Mouse (Mus musculus): ENCODE results near the gene Dnase1l3.

DNA sequence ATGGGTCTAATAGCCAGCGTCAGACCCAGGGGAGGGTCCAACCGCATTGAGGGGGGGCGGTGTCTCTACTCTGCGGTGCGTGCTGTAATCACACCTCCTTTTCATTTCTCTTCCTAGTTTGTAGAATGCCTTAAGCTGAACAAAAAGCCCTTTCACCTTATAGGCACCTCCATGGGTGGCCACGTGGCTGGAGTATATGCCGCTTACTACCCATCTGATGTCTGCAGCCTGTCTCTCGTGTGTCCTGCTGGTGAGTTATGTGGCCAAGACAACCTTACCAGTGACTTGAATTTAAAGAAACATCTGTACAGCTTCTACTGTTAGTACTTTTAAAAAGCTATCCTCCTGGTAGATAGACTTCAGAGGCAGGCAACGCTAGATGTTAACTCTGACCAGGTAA is 48.2 kb upstream of the Dnase1l3 start:
- no peak for TF ChIP-seq CTCF (IDR thresholded peaks at IDR 0.05; ENCODE audit: extremely low read depth, insufficient read length, insufficient replicate concordance, low read depth, low read length)
- TF ChIP-seq POLR2A (IDR thresholded peaks at IDR 0.05; ENCODE audit: low read depth, low read length) = no peak

Measured in small intestine, adult 2 months (tissue).